Mouse (Mus musculus): ENCODE results near the gene Rho. TPM values are rescaled to one million over a fixed set of nuclear protein-coding genes. Genes with fewer than 3 reads are reported as not detected.

Rho gene
- total RNA-seq, 2 experiments from 2014 or later, result 0.20 TPM; not detected in 1

DNA sequence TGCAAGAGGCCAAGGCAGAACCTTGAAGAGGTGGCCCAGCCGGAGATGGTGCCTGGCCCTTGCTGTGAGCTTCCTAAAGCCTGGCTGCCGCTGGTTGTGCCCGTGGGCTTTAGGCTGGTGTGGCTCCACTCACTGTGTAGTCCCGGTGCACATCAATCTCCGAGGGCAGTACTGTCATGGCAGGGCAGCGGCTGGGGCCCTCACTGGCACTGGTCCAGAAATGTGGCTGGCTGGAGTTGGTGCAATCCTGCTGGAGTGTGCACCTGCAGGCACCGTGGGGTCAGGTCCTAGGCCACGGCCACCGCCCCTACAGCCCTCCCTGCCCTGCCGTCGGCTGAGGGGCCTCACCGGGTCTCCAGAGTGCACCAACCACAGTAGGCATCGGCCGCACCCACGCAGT is 46.3 kb downstream of the Rho start:
- no peak for DNase-seq

DNA sequence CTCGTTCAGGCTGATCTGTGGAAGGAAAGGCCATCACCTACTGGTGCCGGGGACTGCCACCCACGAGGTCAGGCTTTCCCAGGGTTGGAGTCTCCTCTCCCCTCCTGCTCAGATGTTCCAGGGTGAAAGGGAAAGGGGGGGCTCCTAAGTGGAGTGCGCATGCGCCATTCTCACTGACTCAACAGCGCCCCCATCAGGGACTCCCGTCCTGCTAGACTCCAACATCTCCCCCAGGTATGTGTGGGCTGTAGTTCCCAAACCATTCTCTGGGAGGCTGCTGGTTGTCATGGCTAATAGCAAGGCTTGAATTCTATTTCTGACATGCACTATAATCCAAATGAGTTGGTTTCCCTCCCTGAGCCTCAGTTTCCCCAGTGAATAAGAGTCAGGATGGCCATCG is 47.0 kb downstream of the Rho start:
- DNase-seq, result no peak

DNA sequence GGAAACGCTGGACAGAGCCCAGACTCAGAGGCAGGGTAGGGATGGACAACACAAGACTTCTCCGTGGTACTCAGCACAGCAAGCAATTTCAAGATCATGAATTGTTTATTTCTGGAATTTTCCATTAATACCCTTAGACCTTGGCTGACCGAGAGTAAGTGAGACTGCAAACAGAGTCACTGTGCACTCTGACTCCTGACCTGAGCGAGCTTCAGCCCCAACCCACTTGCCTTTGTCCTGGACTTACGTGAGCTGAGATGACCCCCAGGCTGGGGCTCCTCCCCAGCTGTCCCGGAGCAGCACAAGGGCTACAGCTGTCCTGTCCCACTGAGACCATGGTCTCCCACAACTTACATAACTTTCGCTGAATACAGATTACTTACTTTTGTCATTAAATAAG is 51.3 kb downstream of the Rho start:
- DNase-seq, result peak; percentile 42

DNA sequence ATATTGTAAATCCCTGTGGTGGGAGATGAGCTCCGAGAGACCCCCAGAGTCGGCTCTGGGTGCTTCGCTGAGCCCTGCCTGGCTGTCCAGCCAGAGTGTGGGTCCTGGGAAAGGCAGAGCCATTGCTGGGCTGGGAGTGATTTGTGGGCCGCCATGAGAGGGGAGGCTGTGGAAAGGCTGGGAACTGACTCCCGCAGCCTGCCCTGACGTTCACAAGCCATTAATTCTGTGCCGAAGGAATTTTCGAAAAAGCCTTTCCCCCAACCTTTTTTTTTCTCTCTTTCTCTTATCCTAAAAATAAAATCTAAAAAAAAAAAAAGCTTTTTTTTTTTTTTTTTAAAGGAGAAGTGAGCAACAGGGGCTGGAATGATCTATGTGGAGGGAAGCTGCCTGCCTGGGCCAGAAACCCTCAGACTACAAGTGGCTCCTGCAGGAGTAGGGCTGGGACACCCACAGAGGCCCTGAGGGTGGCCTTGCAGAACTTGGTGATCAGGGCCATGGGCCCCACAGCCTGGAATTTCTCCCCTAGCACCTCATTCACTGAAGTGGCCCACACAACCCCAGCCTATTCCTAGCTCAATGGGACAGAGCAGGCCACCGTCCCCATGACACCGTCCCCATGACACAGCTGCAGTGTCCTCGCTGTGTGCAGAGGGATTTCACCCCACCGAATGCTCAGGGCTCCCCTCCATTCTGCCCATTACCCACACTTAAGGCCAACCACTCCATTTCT is 51.9 kb downstream of the Rho start:
- DNase-seq, result peak; percentile 18

DNA sequence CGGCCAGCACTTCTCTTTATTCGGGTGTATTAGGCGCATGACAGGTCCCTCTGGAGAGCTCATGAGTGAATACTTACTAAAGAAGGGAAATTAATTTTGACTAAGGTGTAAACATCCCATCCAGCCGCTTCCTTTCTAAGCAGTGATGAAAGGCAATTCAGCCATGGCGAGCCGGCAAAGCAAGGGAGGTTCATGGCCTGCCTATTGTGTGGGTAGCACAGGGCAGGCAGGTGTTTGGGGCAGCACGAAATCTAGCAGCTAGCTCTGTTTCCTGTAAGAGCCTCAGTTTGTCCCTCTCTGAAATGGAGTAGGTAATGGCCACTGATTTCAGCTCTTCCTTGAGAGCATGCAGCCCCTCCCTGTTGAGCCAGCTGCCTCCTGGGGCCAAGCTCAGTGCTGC is 53.0 kb downstream of the Rho start:
- no peak for DNase-seq

DNA sequence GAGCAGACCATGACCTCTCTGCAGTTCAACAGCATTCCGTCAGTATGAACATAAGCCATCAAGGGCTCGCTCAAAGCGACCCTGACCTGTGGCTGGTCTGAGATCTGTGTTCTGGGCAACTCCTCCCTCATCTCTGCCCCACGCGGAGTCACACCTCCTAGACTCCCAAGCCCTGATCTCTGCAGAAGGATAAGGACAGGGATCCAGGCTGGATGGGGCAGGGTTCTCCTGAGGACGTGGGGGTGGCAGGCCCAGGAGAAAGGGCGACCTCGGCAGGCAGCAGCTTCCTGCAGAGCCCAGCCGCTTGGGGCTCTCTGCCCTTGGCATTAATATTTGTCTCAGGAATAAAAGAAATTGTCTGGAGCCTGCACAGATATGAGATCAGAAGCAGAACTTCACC is 54.1 kb downstream of the Rho start:
- DNase-seq, result no peak

DNA sequence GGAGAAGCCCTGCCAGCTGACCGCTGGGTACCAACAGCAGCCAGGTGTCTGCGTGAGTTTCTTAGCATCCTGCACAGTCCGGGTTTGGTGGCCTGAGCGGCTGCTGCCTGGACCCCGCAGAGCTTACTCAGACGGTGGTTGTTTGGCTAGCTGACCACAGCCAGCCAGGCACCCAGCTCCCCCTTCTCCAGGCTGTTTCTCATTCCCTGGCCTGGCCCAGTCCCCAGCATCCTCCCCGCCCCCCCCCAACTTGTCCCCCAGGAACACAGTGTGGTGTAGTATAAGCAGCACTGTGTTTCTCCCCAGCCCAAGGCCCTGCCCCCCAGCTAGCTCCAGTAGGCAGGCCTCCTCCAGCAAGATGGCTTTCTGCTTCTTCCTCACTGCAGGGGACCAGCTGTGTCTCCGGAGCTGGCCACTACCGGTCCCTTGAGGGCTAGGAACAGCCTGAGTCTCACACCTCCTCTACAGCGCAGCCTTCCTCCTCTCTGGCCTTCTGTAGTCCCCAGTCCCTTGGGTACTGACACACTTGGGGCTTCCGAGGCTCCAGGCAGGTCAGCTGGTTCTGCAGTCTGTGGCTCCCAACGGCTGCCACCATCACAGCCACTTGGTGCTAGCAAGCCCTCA is 55.0 kb downstream of the Rho start:
- DNase-seq, result peak; percentile 63

DNA sequence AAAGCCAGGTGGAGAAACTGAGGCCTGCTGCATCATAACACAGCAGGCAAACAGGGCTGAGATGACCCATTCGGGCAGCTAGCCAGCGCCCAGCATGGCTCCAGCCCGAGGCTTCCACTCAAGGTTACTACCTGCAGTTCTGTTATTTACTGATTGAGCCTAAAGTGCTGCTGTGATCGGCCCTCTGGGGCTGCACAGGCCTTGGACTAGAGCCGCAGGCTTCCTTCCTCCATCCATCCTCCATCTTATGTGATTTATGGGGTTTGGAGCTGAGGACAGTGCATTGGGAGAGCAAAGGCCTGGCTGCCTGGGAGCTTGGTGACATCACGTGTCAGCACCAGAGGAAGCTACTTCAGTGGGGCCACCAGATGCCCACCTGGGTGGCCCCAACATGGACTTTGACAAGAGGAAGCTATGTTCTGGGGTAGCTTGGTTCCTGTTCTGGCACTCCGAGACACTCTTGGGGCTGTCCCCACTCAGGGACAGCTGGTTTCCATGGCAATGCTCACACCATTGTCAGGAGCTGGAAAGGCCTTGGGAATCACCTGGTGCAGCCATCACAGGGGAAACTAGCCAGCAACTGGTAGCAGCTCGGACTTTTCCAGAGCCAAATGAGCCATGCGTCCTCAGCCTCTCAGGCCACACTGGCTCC is 55.7 kb downstream of the Rho start:
- peak; percentile 35 for DNase-seq

DNA sequence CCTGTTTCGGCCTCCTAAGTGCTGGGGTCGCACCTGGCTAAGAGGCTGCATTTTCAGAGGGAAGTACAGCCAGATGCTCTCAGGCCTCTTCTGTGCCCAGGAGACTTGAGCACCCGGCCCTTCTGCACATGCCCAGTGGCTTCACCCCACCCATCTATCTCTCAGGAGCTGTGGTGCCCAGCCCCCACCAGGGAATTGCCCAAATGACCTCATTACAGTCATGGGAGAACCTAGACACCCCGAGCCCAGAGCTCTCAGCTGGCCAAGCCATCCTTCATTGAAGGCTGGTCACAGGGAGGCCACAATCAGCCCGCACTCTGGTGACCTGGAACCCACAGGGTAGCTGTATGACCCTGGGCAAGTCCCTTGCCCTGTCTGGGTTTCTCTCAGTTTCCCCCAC is 57.5 kb downstream of the Rho start:
- DNase-seq, result no peak

DNA sequence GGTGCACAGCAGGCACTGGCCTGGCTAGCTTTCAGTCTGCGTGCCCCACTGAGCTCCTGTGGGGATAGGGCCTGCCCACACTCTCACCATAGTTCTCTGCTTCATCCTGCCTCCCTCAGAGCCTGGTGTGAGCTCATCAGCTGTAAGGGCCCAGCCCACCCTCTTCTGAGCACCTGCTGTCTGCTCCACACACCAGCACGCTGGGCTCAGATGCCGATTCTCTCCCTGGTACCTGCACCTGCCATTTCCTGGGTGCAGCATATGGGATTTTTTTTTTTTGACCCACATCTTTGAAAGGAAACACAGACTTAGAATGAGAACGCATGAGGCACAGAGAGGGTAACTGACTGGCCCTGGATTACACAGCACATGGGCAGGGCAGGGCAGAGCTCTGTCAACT is 58.1 kb downstream of the Rho start:
- no peak for DNase-seq

Other genes starting within 250 kb of the Rho start
- gene Tmem40, start 169.3 kb upstream of the Rho start, total RNA-seq (2021), result under 1 TPM; 0.35 to 0.43 TPM
- 10 to 100 TPM; 61.9 to 64.2 TPM for gene Cand2, start 157.2 kb upstream of the Rho start, total RNA-seq (2021)
- 100 to 1,000 TPM; 536 to 577 TPM for gene Rpl32, start 123.0 kb upstream of the Rho start, total RNA-seq (2021)
- gene Efcab12, start 93.3 kb upstream of the Rho start, total RNA-seq (2021), result under 1 TPM in 1 of 2 experiments, not detected in 1; 0.24 TPM
- gene Mbd4, start 78.4 kb upstream of the Rho start, total RNA-seq (2021), result under 1 TPM; 0.82 to 0.94 TPM
- 1 to 10 TPM; 5.3 to 7.6 TPM for gene Ift122, start 78.3 kb upstream of the Rho start, total RNA-seq (2021)
- gene H1foo, start 13.2 kb downstream of the Rho start, total RNA-seq (2021), result not detected
- gene Plxnd1, start 63.3 kb downstream of the Rho start, total RNA-seq (2021), result 10 to 100 TPM; 25.7 TPM